Mouse (Mus musculus) hindbrain, postnatal 0 days (tissue): ENCODE measurements around the gene P2ry14. TPM values are rescaled to one million over a fixed set of nuclear protein-coding genes. Genes with fewer than 3 reads are reported as not detected.

ENCODE experiments used
- ATAC-seq: fragments of 200-750 bp; cut with Nextera tagmentation; 2 replicates; pipeline ENCODE4 v1.8.0; 2017; ENCODE audit warnings: mild to moderate bottlenecking, moderate TSS enrichment, moderate library complexity
- DNase-seq: peaks from one replicate; pipeline ENCODE4 v3.0.0-alpha.2; 2015; ENCODE audit warnings: low spot score
- H3K27ac ChIP-seq: fragments of 300-500 bp; sonication (generic); 2 replicates; pipeline ENCODE4 v1.5.1; 2014; ENCODE audit warnings: mild to moderate bottlenecking
- H3K27me3 ChIP-seq: fragments of 300-500 bp; sonication (generic); 2 replicates; pipeline ENCODE4 v1.6.1; 2014; ENCODE audit warnings: low read length, mixed read lengths; ENCODE audit not compliant: insufficient read depth
- H3K36me3 ChIP-seq: fragments of 300-500 bp; sonication (generic); 2 replicates; pipeline ENCODE4 v1.6.1; 2014; ENCODE audit warnings: low read length, mixed read lengths; ENCODE audit not compliant: insufficient read depth
- H3K4me1 ChIP-seq: fragments of 300-500 bp; sonication (generic); 2 replicates; pipeline ENCODE4 v1.6.1; 2014; ENCODE audit warnings: antibody characterized with exemption, low read length, mixed read lengths; ENCODE audit not compliant: insufficient read depth
- H3K4me2 ChIP-seq: fragments of 300-500 bp; sonication (generic); 2 replicates; pipeline ENCODE4 v1.6.1; 2014; ENCODE audit warnings: low read depth, mild to moderate bottlenecking, low read length, moderate library complexity, mixed read lengths
- H3K4me3 ChIP-seq: fragments of 300-500 bp; sonication (generic); 2 replicates; pipeline ENCODE4 v1.5.1; 2014; ENCODE audit warnings: low read length
- H3K9ac ChIP-seq: fragments of 300-500 bp; sonication (generic); replicated peaks from 2 replicates; pipeline ENCODE4 v1.6.1; 2014; ENCODE audit warnings: mild to moderate bottlenecking, low read length, moderate library complexity, mixed read lengths
- H3K9me3 ChIP-seq: fragments of 300-500 bp; sonication (generic); 2 replicates; pipeline ENCODE4 v1.6.1; 2016; ENCODE audit warnings: low read length, mixed read lengths
- CTCF ChIP-seq: IDR thresholded peaks from 2 replicates; pipeline ENCODE4 v1.5.1; 2016; ENCODE audit warnings: antibody characterized with exemption, control low read depth, low read depth
- WGBS: fragments of 180-500 bp; shearing (Covaris S2); extraction: QIAGEN DNeasy Blood & Tissue Kit; methylation state at CpG from one replicate; pipeline ENCODE4 v1.1.7; 2014; 5-methylcytosine and 5-hydroxymethylcytosine counted together
- polyA plus RNA-seq: library from polyadenylated mRNA; unstranded; fragments of >200 nt; fragmentation: Nextera tagmentation; extraction: Ambion mirVana; gene quantifications from 2 replicates; pipeline ENCODE4 v1.2.1, GENCODE M21; 2015
- total RNA-seq: library from RNA; depleted of rRNA; stranded (reverse); fragments of >200 nt; gene quantifications from 2 replicates; pipeline ENCODE4 v1.2.3, GENCODE M21; 2014

P2ry14 gene
- total and polyA plus RNA-seq, 2 experiments from 2014 or later: 1.7 to 4.4 TPM

GRCm38 (mm10) chr3:59135911-59136653 lies 17.3 kb downstream of the P2ry14 start:
- H3K4me2 ChIP-seq: no peak overlapping the region
- peak; percentile 89 for ATAC-seq
- no peaks in the 10 kb centered on the region for H3K4me1 ChIP-seq
- DNase-seq: peak; percentile 64
- H3K9ac ChIP-seq: no peak overlapping the region
- H3K9me3 ChIP-seq: no peaks in the 10 kb centered on the region
- WGBS: 60% methylated on average over 5 of the region's 5 CpGs
- no peak for TF ChIP-seq CTCF
- peaks cover 3% of the 10 kb centered on the region; the same call in 1 of the 2 replicates for H3K36me3 ChIP-seq
- H3K27ac ChIP-seq: peak overlapping the region; percentile 69
- H3K4me3 ChIP-seq: no peak overlapping the region
- H3K27me3 ChIP-seq: no peaks in the 10 kb centered on the region

GRCm38 (mm10) chr3:59133189-59133588 lies 20.2 kb downstream of the P2ry14 start:
- no peak for TF ChIP-seq CTCF
- Histone ChIP-seq H3K4me2 (no peak overlapping the region), H3K4me3 (no peak overlapping the region), H3K27ac (no peak overlapping the region), H3K4me1 (no peaks in the 10 kb centered on the region), H3K9ac (no peak overlapping the region), H3K9me3 (no peaks in the 10 kb centered on the region), H3K27me3 (no peaks in the 10 kb centered on the region), H3K36me3 (peaks cover 3% of the 10 kb centered on the region; the same call in 1 of the 2 replicates)
- DNase-seq (no peak), ATAC-seq (no peak)
- WGBS: 88% methylated on average over 5 of the region's 5 CpGs

GRCm38 (mm10) chr3:59131966-59132365 lies 21.5 kb downstream of the P2ry14 start:
- TF ChIP-seq CTCF: no peak
- WGBS: 89% methylated on average over 4 of the region's 4 CpGs
- no peak overlapping the region for H3K4me3 ChIP-seq
- H3K9ac ChIP-seq: no peak overlapping the region
- H3K36me3 ChIP-seq: peaks cover 3% of the 10 kb centered on the region; the same call in 1 of the 2 replicates
- DNase-seq: no peak
- no peak for ATAC-seq
- H3K4me2 ChIP-seq: no peak overlapping the region
- H3K27me3 ChIP-seq: no peaks in the 10 kb centered on the region
- no peaks in the 10 kb centered on the region for H3K4me1 ChIP-seq
- no peak overlapping the region for H3K27ac ChIP-seq
- no peaks in the 10 kb centered on the region for H3K9me3 ChIP-seq

- TF ChIP-seq CTCF: no peak
- no peaks in the 10 kb centered on the region for H3K4me1 ChIP-seq
- no peak overlapping the region for H3K4me2 ChIP-seq
- H3K9me3 ChIP-seq: no peaks in the 10 kb centered on the region
- no peaks in the 10 kb centered on the region for H3K27me3 ChIP-seq
- H3K27ac ChIP-seq: no peak overlapping the region
- no peak overlapping the region for H3K9ac ChIP-seq
- no peak for ATAC-seq
- no peak for DNase-seq
- H3K4me3 ChIP-seq: no peak overlapping the region
- WGBS: 71% methylated on average over 4 of the region's 4 CpGs
- H3K36me3 ChIP-seq: peaks cover 3% of the 10 kb centered on the region; the same call in 1 of the 2 replicates
These were observed 22.3 kb downstream of the P2ry14 start for GRCm38 (mm10) chr3:59131081-59131480.

- Histone ChIP-seq H3K36me3 (peaks cover 3% of the 10 kb centered on the region; the same call in 1 of the 2 replicates), H3K27me3 (no peaks in the 10 kb centered on the region), H3K9me3 (no peaks in the 10 kb centered on the region), H3K4me3 (no peak overlapping the region), H3K4me2 (no peak overlapping the region), H3K27ac (no peak overlapping the region), H3K9ac (no peak overlapping the region), H3K4me1 (no peaks in the 10 kb centered on the region)
- ATAC-seq (no peak), DNase-seq (no peak)
- WGBS: 59% methylated on average over 8 of the region's 8 CpGs
- TF ChIP-seq CTCF: no peak
These were observed 23.0 kb downstream of the P2ry14 start for GRCm38 (mm10) chr3:59130431-59130830.

- TF ChIP-seq CTCF: no peak
- no peaks in the 10 kb centered on the region for H3K4me1 ChIP-seq
- H3K9ac ChIP-seq: no peak overlapping the region
- DNase-seq: no peak
- H3K9me3 ChIP-seq: no peaks in the 10 kb centered on the region
- peaks cover 3% of the 10 kb centered on the region; the same call in 1 of the 2 replicates for H3K36me3 ChIP-seq
- 81% methylated on average over 3 of the region's 3 CpGs for WGBS
- no peaks in the 10 kb centered on the region for H3K27me3 ChIP-seq
- H3K27ac ChIP-seq: no peak overlapping the region
- no peak overlapping the region for H3K4me2 ChIP-seq
- ATAC-seq: no peak
- no peak overlapping the region for H3K4me3 ChIP-seq
These were observed 23.9 kb downstream of the P2ry14 start for GRCm38 (mm10) chr3:59129547-59129946.

- TF ChIP-seq CTCF: no peak
- no peak for DNase-seq
- H3K4me2 ChIP-seq: no peak overlapping the region
- H3K4me1 ChIP-seq: no peaks in the 10 kb centered on the region
- no peaks in the 10 kb centered on the region for H3K9me3 ChIP-seq
- no peak overlapping the region for H3K27ac ChIP-seq
- ATAC-seq: no peak
- H3K4me3 ChIP-seq: no peak overlapping the region
- peaks cover 3% of the 10 kb centered on the region; the same call in 1 of the 2 replicates for H3K36me3 ChIP-seq
- no peaks in the 10 kb centered on the region for H3K27me3 ChIP-seq
- no peak overlapping the region for H3K9ac ChIP-seq
- 78% methylated on average over 20 of the region's 20 CpGs for WGBS
These were observed 24.7 kb downstream of the P2ry14 start for GRCm38 (mm10) chr3:59128681-59129080.
